In the genomic region with DNA sequence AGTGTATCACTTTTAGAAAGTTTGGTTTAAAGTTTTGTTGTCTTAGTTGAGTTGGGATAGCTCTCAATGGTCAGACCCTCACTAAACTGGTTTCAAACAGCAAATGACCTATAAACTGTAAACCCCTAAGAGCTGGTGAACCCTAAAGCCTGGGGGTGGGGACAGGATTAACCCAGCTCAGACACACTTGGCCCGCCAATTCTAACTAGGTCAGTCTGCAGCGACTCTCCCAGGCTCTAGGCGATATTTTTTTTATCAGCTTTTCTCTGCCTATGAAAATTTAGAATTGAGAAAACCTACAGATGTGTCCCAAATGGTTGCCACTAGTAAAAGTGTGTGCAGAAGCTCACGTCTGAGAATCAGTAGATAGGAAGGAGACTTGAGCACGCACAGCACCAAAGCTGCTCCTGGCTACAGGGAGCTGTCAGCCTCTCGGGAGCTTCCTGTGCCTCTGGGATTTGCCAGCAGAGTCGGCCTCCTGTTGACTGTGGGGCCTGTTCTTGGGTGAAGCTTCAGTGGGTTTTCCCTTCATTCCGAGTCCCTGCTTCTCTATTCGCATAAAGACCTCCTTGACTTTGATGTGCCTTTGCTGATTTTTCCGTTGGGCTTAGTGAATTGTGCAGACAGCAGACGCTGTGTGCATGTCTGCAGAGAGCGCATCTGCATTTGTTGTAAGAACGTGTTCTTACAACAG, we compare ENCODE assay signal across 21 mouse cellular contexts. TPM values are rescaled to one million over a fixed set of nuclear protein-coding genes. Genes with fewer than 3 reads are reported as not detected.
A peak's percentile ranks its signal among the peaks of the same experiment; 100 is the strongest.
DNase-seq lines count a peak whose midpoint lies in the region; ATAC-seq lines count a peak whose summit lies in the region.
"Had no signal": no experiment of that assay in that cellular context is flagged by ENCODE, and none has a peak within 500 bp of the region (broad histone marks: within the 10 kb centered on the region; RNA-seq: fewer than 3 reads in every experiment).

No protein-coding gene starts in this region.

- no peak overlapping the region for H3K4me3 ChIP-seq in hindbrain, embryonic 15.5 days
- no peak overlapping the region for H3K4me3 ChIP-seq in hindbrain, embryonic 14.5 days (replicated peaks; ENCODE audit: low read length)
- no peak overlapping the region for H3K4me3 ChIP-seq in midbrain, embryonic 11.5 days (ENCODE audit: low read depth, low read length)
- H3K4me3 ChIP-seq in midbrain, embryonic 14.5 days (replicated peaks; ENCODE audit: low read depth, low read length) = no peak overlapping the region
- H3K4me3 ChIP-seq: embryonic facial prominence, embryonic 15.5 days; forebrain, embryonic 12.5 days; liver, embryonic 13.5 days had no signal

- H3K9ac ChIP-seq in hindbrain, embryonic 15.5 days = no peak overlapping the region
- no peak overlapping the region for H3K9ac ChIP-seq in hindbrain, embryonic 14.5 days
- H3K9ac ChIP-seq in midbrain, embryonic 11.5 days (ENCODE audit: low read length) = no peak overlapping the region
- no peak overlapping the region for H3K9ac ChIP-seq in midbrain, embryonic 14.5 days (replicated peaks; ENCODE audit: low read length)
- H3K9ac ChIP-seq: embryonic facial prominence, embryonic 15.5 days; forebrain, embryonic 12.5 days; liver, embryonic 13.5 days had no signal

- no peaks in the 10 kb centered on the region for H3K9me3 ChIP-seq in hindbrain, embryonic 15.5 days
- H3K9me3 ChIP-seq in hindbrain, embryonic 14.5 days (ENCODE audit: control insufficient read depth, low read length) = no peaks in the 10 kb centered on the region
- H3K9me3 ChIP-seq in midbrain, embryonic 11.5 days (ENCODE audit: control insufficient read depth, low read length) = no peaks in the 10 kb centered on the region
- no peaks in the 10 kb centered on the region for H3K9me3 ChIP-seq in midbrain, embryonic 14.5 days (ENCODE audit: control insufficient read depth, low read length)
- H3K9me3 ChIP-seq: embryonic facial prominence, embryonic 15.5 days; forebrain, embryonic 12.5 days; liver, embryonic 13.5 days had no signal

- H3K27ac ChIP-seq in hindbrain, embryonic 15.5 days (replicated peaks) = 0 out of 2 replicates have a peak overlapping the region, but pooled peaks have one; percentile 18
- H3K27ac ChIP-seq in hindbrain, embryonic 14.5 days = no peak overlapping the region
- no peak overlapping the region for H3K27ac ChIP-seq in midbrain, embryonic 11.5 days (ENCODE audit: low read depth, low read length)
- no peak overlapping the region for H3K27ac ChIP-seq in midbrain, embryonic 14.5 days (replicated peaks; ENCODE audit: low read depth, low read length)
- H3K27ac ChIP-seq: embryonic facial prominence, embryonic 15.5 days; forebrain, embryonic 12.5 days; liver, embryonic 13.5 days had no signal

- DNase-seq in cerebellum, postnatal 36 days = no peak
- DNase-seq in hindbrain, embryonic 14.5 days (ENCODE audit: low spot score) = no peak
- DNase-seq in midbrain, embryonic 11.5 days (ENCODE audit: low spot score, missing footprints) = peak; percentile 90
- no peak for DNase-seq in midbrain, embryonic 14.5 days
- DNase-seq in gastrocnemius, adult 8-10 months (ENCODE audit: low spot score in 2 of 2) = no peak
- DNase-seq in lung, adult 18-20 months = no peak
- DNase-seq: adrenal gland, postnatal 36 days; cerebellum, postnatal 10 days; gastrocnemius, postnatal 14 days; heart, postnatal 14 days; kidney, adult 18-20 months; liver, embryonic 13.5 days; lung, postnatal 10 days; right cerebral cortex, postnatal 25 days; thymus, postnatal 36 days had no signal

- ATAC-seq in cerebellum, adult (ENCODE audit: insufficient number of reproducible peaks, low FRiP score, low TSS enrichment) = peak; percentile 34; the same call in 1 of the 2 replicates
- no peak for ATAC-seq in hindbrain, embryonic 15.5 days (ENCODE audit: low FRiP score, low read depth)
- no peak for ATAC-seq in hindbrain, embryonic 14.5 days (ENCODE audit: low FRiP score)
- ATAC-seq in midbrain, embryonic 11.5 days (ENCODE audit: low FRiP score) = 0 out of 2 replicates have a peak, but pooled peaks have one; percentile 35
- no peak for ATAC-seq in midbrain, embryonic 14.5 days (ENCODE audit: low FRiP score, low TSS enrichment)
- ATAC-seq: CD4-positive, CD25-positive, alpha-beta regulatory T cell, adult 4 months had no signal

- H3K4me1 ChIP-seq in hindbrain, embryonic 15.5 days (replicated peaks) = no peaks in the 10 kb centered on the region
- H3K4me1 ChIP-seq in hindbrain, embryonic 14.5 days (replicated peaks; ENCODE audit: control insufficient read depth, insufficient read depth, low read length) = 0 out of 2 replicates have a peak, but pooled peaks cover 4% of the 10 kb centered on the region
- peaks cover 4% of the 10 kb centered on the region; the same call in 1 of the 2 replicates for H3K4me1 ChIP-seq in midbrain, embryonic 11.5 days (ENCODE audit: control insufficient read depth, insufficient read depth, low read length)
- no peaks in the 10 kb centered on the region for H3K4me1 ChIP-seq in midbrain, embryonic 14.5 days (ENCODE audit: control insufficient read depth, insufficient read depth, low read length)

- 42% methylated on average over 13 of the region's 13 CpGs for WGBS in hindbrain, embryonic 15.5 days
- 36% methylated on average over 13 of the region's 13 CpGs for WGBS in hindbrain, embryonic 14.5 days
- WGBS in midbrain, embryonic 11.5 days = 10% methylated on average over 13 of the region's 13 CpGs
- 10% methylated on average over 13 of the region's 13 CpGs for whole genome bisulfite sequencing in midbrain, embryonic 14.5 days

- no peaks in the 10 kb centered on the region for H3K36me3 ChIP-seq in hindbrain, embryonic 15.5 days
- no peaks in the 10 kb centered on the region for H3K36me3 ChIP-seq in hindbrain, embryonic 14.5 days (replicated peaks; ENCODE audit: control insufficient read depth, insufficient read depth)
- no peaks in the 10 kb centered on the region for H3K36me3 ChIP-seq in midbrain, embryonic 11.5 days (ENCODE audit: control insufficient read depth, insufficient read depth, low read length)
- no peaks in the 10 kb centered on the region for H3K36me3 ChIP-seq in midbrain, embryonic 14.5 days (ENCODE audit: control insufficient read depth, insufficient read depth, low read length)
- H3K36me3 ChIP-seq: embryonic facial prominence, embryonic 15.5 days; forebrain, embryonic 12.5 days; liver, embryonic 13.5 days had no signal

- H3K27me3 ChIP-seq in hindbrain, embryonic 15.5 days = no peaks in the 10 kb centered on the region
- H3K27me3 ChIP-seq in hindbrain, embryonic 14.5 days (ENCODE audit: control insufficient read depth, insufficient read depth, low read length) = no peaks in the 10 kb centered on the region
- no peaks in the 10 kb centered on the region for H3K27me3 ChIP-seq in midbrain, embryonic 11.5 days (ENCODE audit: control insufficient read depth, insufficient read depth, low read length)
- H3K27me3 ChIP-seq in midbrain, embryonic 14.5 days (ENCODE audit: control insufficient read depth, insufficient read depth, low read length) = no peaks in the 10 kb centered on the region
- H3K27me3 ChIP-seq: embryonic facial prominence, embryonic 15.5 days; forebrain, embryonic 12.5 days; liver, embryonic 13.5 days had no signal

- no peak overlapping the region for H3K4me2 ChIP-seq in hindbrain, embryonic 15.5 days
- no peak overlapping the region for H3K4me2 ChIP-seq in hindbrain, embryonic 14.5 days (replicated peaks)
- peak overlapping the region; percentile 2; the same call in 1 of the 2 replicates for H3K4me2 ChIP-seq in midbrain, embryonic 11.5 days
- H3K4me2 ChIP-seq in midbrain, embryonic 14.5 days (ENCODE audit: low read length) = no peak overlapping the region
- H3K4me2 ChIP-seq: embryonic facial prominence, embryonic 15.5 days; forebrain, embryonic 12.5 days; heart, embryonic 11.5 days; liver, embryonic 13.5 days had no signal

RNA-seq across cellular contexts. Expression of a gene that starts 46.7 kb away (rescaled TPM):
- polyA plus RNA-seq in hindbrain, embryonic 15.5 days (2015; fragmentation: Nextera tagmentation; extraction: Ambion mirVana) = 10.3 and 10.7 TPM in 2 replicates
- polyA plus RNA-seq in hindbrain, embryonic 14.5 days (2014; fragmentation: Nextera tagmentation; extraction: Ambion mirVana) = 7.2 and 8.7 TPM in 2 replicates
- polyA plus RNA-seq in midbrain, embryonic 11.5 days (2014; fragmentation: Nextera tagmentation; extraction: Ambion mirVana) = 5.6 and 6.3 TPM in 2 replicates
- polyA plus RNA-seq in midbrain, embryonic 14.5 days (2014; fragmentation: Nextera tagmentation; extraction: Ambion mirVana) = 5.2 and 5.3 TPM in 2 replicates
- total RNA-seq in gastrocnemius, adult 8-10 months (2022) = 1 to 10 TPM; 3.0 to 6.3 (median 4.5) TPM

Comparison
In these comparisons a context has a peak if more than half of its experiments do, and no peak if none do; other contexts are left out.
1. ATAC-seq: peak in cerebellum, adult (single experiment) and midbrain, embryonic 11.5 days (single experiment); none in hindbrain, embryonic 15.5 days (single experiment), hindbrain, embryonic 14.5 days (single experiment) and midbrain, embryonic 14.5 days (single experiment).